Comparison of ENCODE assay signal across 8 mouse cellular contexts in the genomic region with DNA sequence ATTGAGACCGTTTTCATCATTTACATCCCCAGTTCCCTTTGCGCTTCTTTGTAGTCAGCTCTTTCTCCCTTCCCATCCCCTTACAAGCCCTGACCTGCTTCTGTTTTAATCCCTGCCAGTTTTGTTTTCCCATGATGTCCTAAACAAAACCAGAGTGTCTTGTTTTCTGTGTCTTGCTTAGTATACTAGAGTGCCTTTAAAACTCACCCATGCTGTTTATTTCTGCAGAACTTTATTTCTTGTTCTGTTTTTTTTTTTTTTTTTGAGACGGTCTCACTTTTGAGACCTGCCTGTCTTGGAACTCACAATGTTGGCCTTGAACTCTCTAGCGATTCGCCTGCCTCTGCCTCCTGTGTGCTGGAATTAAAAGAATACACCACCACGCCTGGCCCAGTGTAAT. TPM values are rescaled to one million over a fixed set of nuclear protein-coding genes. Genes with fewer than 3 reads are reported as not detected.
DNase-seq lines count a peak whose midpoint lies in the region; ATAC-seq and TF ChIP-seq lines count a peak whose summit lies in the region.

No protein-coding gene starts in this region.

- intact Hi-C loops in heart, adult 2 months (cut with DNase I), result loop anchor here (1.0 to 5.0 kb wide), 2 partner anchors 45 to 198 kb away; partner anchors contain the start of genes Mob1b and Rufy3

- in situ Hi-C loops in CH12.LX (cut with MboI; ENCODE audit: low pct_ligation_motif_present, low pct_unique_long_range_greater_than_20kb, low sequenced_read_pairs), result no loop called here

- H3K36me3 ChIP-seq in heart, adult 2 months (ENCODE audit: control insufficient read depth, insufficient read depth, low read length), result 0 out of 2 replicates have a peak, but pooled peaks cover 2% of the 10 kb centered on the region
- H3K36me3 ChIP-seq in CH12.LX (replicated peaks in 1 of 2; ENCODE audit: control insufficient read depth in 1 of 2, insufficient read depth in 1 of 2, low read length in 1 of 2), result peaks cover 5 to 21% of the 10 kb centered on the region in 2 experiments
- peaks cover 21% of the 10 kb centered on the region for H3K36me3 ChIP-seq in forebrain, embryonic 12.5 days (replicated peaks)
- peaks cover 21% of the 10 kb centered on the region for H3K36me3 ChIP-seq in liver, embryonic 14.5 days (replicated peaks; ENCODE audit: control insufficient read depth, insufficient read depth, low read depth)

- no peak for TF ChIP-seq CTCF in heart, adult 2 months (IDR thresholded peaks at IDR 0.05)
- TF ChIP-seq CTCF in CH12.LX (conservative IDR thresholded peaks at IDR 0.05 in 1 of 2, IDR thresholded peaks at IDR 0.05 in 1 of 2; ENCODE audit: low read depth in 2 of 2, low read length in 2 of 2), result no peak
- no peak for TF ChIP-seq CTCF in liver, embryonic 14.5 days (IDR thresholded peaks at IDR 0.05; ENCODE audit: low read depth)

- peak overlapping the region; percentile 79 for H3K4me2 ChIP-seq in CH12.LX (ENCODE audit: insufficient read depth, low read depth, poor library complexity, severe bottlenecking)
- peak overlapping the region; percentile 55 for H3K4me2 ChIP-seq in forebrain, embryonic 12.5 days
- peak overlapping the region; percentile 91 for H3K4me2 ChIP-seq in liver, embryonic 14.5 days (ENCODE audit: low read depth)

- DNase-seq in heart, adult 2 months, result no peak
- DNase-seq in heart, adult 9 months (ENCODE audit: low spot score in 2 of 2), result no peak
- DNase-seq in CH12.LX (ENCODE audit: extremely low read depth) (no peak), MN1 (ENCODE audit: low spot score) (no peak)
- peak in 1 of 3 experiments; percentile 4 for DNase-seq in liver, embryonic 14.5 days (ENCODE audit: low read depth in 3 of 3, low spot score in 3 of 3)
- no peak for DNase-seq in layer of hippocampus, adult 8-10 months (ENCODE audit: low spot score in 2 of 2)

- peak overlapping the region; percentile 49; the same call in 1 of the 2 replicates for H3K27ac ChIP-seq in heart, adult 2 months
- peak overlapping the region; percentile 29; the same call in 1 of the 2 replicates for H3K27ac ChIP-seq in CH12.LX (ENCODE audit: insufficient read depth, low read depth)
- peak overlapping the region; percentile 96 for H3K27ac ChIP-seq in forebrain, embryonic 12.5 days
- H3K27ac ChIP-seq in liver, embryonic 14.5 days, result peak overlapping the region; percentile 90

- TF ChIP-seq RAD21 in CH12.LX (IDR thresholded peaks at IDR 0.05; ENCODE audit: low read depth, low read length), result no peak

- no peaks in the 10 kb centered on the region for H3K27me3 ChIP-seq in heart, adult 2 months (ENCODE audit: control insufficient read depth, insufficient read depth, low read length)
- no peaks in the 10 kb centered on the region for H3K27me3 ChIP-seq in CH12.LX (replicated peaks)
- no peaks in the 10 kb centered on the region for H3K27me3 ChIP-seq in forebrain, embryonic 12.5 days
- H3K27me3 ChIP-seq in liver, embryonic 14.5 days (ENCODE audit: control insufficient read depth, insufficient read depth, low read length), result no peaks in the 10 kb centered on the region

- H3K79me2 ChIP-seq in heart, adult 2 months (replicated peaks; ENCODE audit: control insufficient read depth, insufficient read depth, low read length), result no peaks in the 10 kb centered on the region
- H3K79me2 ChIP-seq in CH12.LX (replicated peaks; ENCODE audit: control insufficient read depth, extremely low read depth, insufficient read depth, poor library complexity, severe bottlenecking), result no peaks in the 10 kb centered on the region; the same call in 1 of the 2 replicates

- 20% methylated on average over 6 of the region's 6 CpGs for WGBS in heart, adult 2 months
- 13% methylated on average over 6 of the region's 6 CpGs for WGBS in forebrain, embryonic 12.5 days
- 4% methylated on average over 6 of the region's 6 CpGs for WGBS in liver, embryonic 14.5 days (ENCODE audit: insufficient replicate concordance)

- peak overlapping the region; percentile 80 for H3K9ac ChIP-seq in heart, adult 2 months (ENCODE audit: low read depth, low read length)
- H3K9ac ChIP-seq in CH12.LX (ENCODE audit: insufficient read depth, low read depth), result peak overlapping the region; percentile 75
- peak overlapping the region; percentile 80 for H3K9ac ChIP-seq in forebrain, embryonic 12.5 days
- H3K9ac ChIP-seq in liver, embryonic 14.5 days (replicated peaks), result peak overlapping the region; percentile 97

- dilution Hi-C loops in CH12.LX (cut with MboI; ENCODE audit: extremely low pct_ligation_motif_present, extremely low pct_unique_long_range_greater_than_20kb, low sequenced_read_pairs), result no loop called here

- no peak for TF ChIP-seq POLR2A in heart, adult 2 months (IDR thresholded peaks at IDR 0.05; ENCODE audit: insufficient read depth, low read depth, low read length)
- TF ChIP-seq POLR2A in CH12.LX (IDR thresholded peaks at IDR 0.05; ENCODE audit: low read depth, low read length), result no peak

- peak; percentile 0; the same call in 1 of the 2 replicates for ATAC-seq in forebrain, embryonic 12.5 days (ENCODE audit: low FRiP score)
- no peak for ATAC-seq in liver, embryonic 14.5 days (ENCODE audit: insufficient read depth)
- ATAC-seq in erythroid progenitor cell, adult 5-6 weeks (replicated peaks; ENCODE audit: low FRiP score, poor library complexity, severe bottlenecking), result no peak

- no peaks in the 10 kb centered on the region for H3K9me3 ChIP-seq in CH12.LX (replicated peaks; ENCODE audit: low read length)
- H3K9me3 ChIP-seq in forebrain, embryonic 12.5 days, result no peaks in the 10 kb centered on the region
- H3K9me3 ChIP-seq in liver, embryonic 14.5 days (ENCODE audit: control insufficient read depth, low read length), result no peaks in the 10 kb centered on the region

- H3K4me1 ChIP-seq in heart, adult 2 months (ENCODE audit: control insufficient read depth, insufficient read depth, low read length), result no peaks in the 10 kb centered on the region; the same call in 1 of the 2 replicates
- H3K4me1 ChIP-seq in CH12.LX (ENCODE audit: control insufficient read depth in 1 of 2, insufficient read depth in 2 of 2), result peaks cover 2 to 27% of the 10 kb centered on the region in 2 experiments; a peak in 3 of 4 replicates
- peaks cover 22% of the 10 kb centered on the region for H3K4me1 ChIP-seq in forebrain, embryonic 12.5 days
- H3K4me1 ChIP-seq in liver, embryonic 14.5 days (replicated peaks; ENCODE audit: control insufficient read depth in 2 of 2, insufficient read depth in 2 of 2, low read length in 1 of 2), result peaks cover 30 to 33% of the 10 kb centered on the region in 2 experiments

- H3K4me3 ChIP-seq in heart, adult 2 months, result peak overlapping the region; percentile 66
- peak overlapping the region; percentile 81 to 96 (median 91) for H3K4me3 ChIP-seq in CH12.LX (replicated peaks in 1 of 3; ENCODE audit: low read depth in 2 of 3, low read length in 2 of 3, poor library complexity in 1 of 3)
- peak overlapping the region; percentile 75 for H3K4me3 ChIP-seq in forebrain, embryonic 12.5 days (replicated peaks)
- peak overlapping the region; percentile 78 to 97 for H3K4me3 ChIP-seq in liver, embryonic 14.5 days (ENCODE audit: insufficient read depth in 1 of 2, low read depth in 2 of 2, low read length in 2 of 2)

- TF ChIP-seq EP300 in heart, adult 2 months (IDR thresholded peaks at IDR 0.05; ENCODE audit: insufficient read depth, low read depth, low read length), result no peak
- no peak for TF ChIP-seq EP300 in CH12.LX (IDR thresholded peaks at IDR 0.05; ENCODE audit: low read length)
- TF ChIP-seq EP300 in liver, embryonic 14.5 days (IDR thresholded peaks at IDR 0.05; ENCODE audit: low read depth), result no peak

TF ChIP-seq in CH12.LX, 34 proteins besides CTCF, POLR2A, EP300 and RAD21 (continues in another document):
- no peak for TF ChIP-seq MAFK (IDR thresholded peaks at IDR 0.05; ENCODE audit: insufficient replicate concordance, low read length)
- no peak for TF ChIP-seq IRF4 (IDR thresholded peaks at IDR 0.05; ENCODE audit: low read depth, low read length)
- TF ChIP-seq USF2 (conservative IDR thresholded peaks at IDR 0.05; ENCODE audit: low read depth, low read length), result no peak
- no peak for TF ChIP-seq UBTF (IDR thresholded peaks at IDR 0.05; ENCODE audit: low read depth, low read length)
- TF ChIP-seq JUND (conservative IDR thresholded peaks at IDR 0.05; ENCODE audit: low read depth, low read length), result no peak
- TF ChIP-seq ELF1 (IDR thresholded peaks at IDR 0.05; ENCODE audit: low read depth, low read length), result no peak
- TF ChIP-seq SIN3A (IDR thresholded peaks at IDR 0.05; ENCODE audit: low read length), result no peak
- TF ChIP-seq MEF2A (IDR thresholded peaks at IDR 0.05; ENCODE audit: borderline replicate concordance, low read depth, low read length), result no peak
- TF ChIP-seq PAX5 (IDR thresholded peaks at IDR 0.05; ENCODE audit: low read length), result no peak
- no peak for TF ChIP-seq HCFC1 (IDR thresholded peaks at IDR 0.05; ENCODE audit: low read depth, low read length)
- no peak for TF ChIP-seq JUN (IDR thresholded peaks at IDR 0.05; ENCODE audit: insufficient read depth, low read depth, low read length)

RNA-seq across cellular contexts. Expression of gene Dck, which starts 0.8 kb away (rescaled TPM):
- total RNA-seq in heart, adult 2 months (2021), result 1 to 10 TPM; 2.3 to 2.5 TPM
- polyA plus RNA-seq in heart, adult 2 months (2012; rRNA removed), result 1.6 and 3.0 TPM in 2 replicates
- 13.7 and 15.4 TPM in 2 replicates for total RNA-seq in CH12.LX (2012; rRNA removed)
- 31.2 and 33.9 TPM in 2 replicates for total RNA-seq in CH12.LX (2014; rRNA removed)
- polyA plus RNA-seq in CH12.LX (2012; ENCODE audit: insufficient read length, low read depth), result 20.9 and 25.5 TPM in 2 replicates
- polyA plus RNA-seq in forebrain, embryonic 12.5 days (2016; fragmentation: Nextera tagmentation; extraction: Ambion mirVana), result 139 and 151 TPM in 2 replicates
- 29.9 and 38.0 TPM in 2 replicates for polyA plus RNA-seq in liver, embryonic 14.5 days (2012; rRNA removed)
- polyA plus RNA-seq in liver, embryonic 14.5 days (2014; fragmentation: Nextera tagmentation; extraction: Ambion mirVana), result 99.8 and 113 TPM in 2 replicates
- 222 and 280 TPM in 2 replicates for total RNA-seq in erythroid progenitor cell, adult 5-6 weeks (2015; ENCODE audit: low replicate concordance)
- 190 and 208 TPM in 2 replicates for total RNA-seq in erythroid progenitor cell, adult 5-6 weeks (2017; ENCODE audit: low replicate concordance)
- 10 to 100 TPM; 12.1 to 14.0 (median 12.9) TPM for total RNA-seq in layer of hippocampus, adult 8-10 months (2022)

RNA-seq across cellular contexts. Expression of gene Mob1b, which starts 44.9 kb away (rescaled TPM):
- total RNA-seq in heart, adult 2 months (2021), result 10 to 100 TPM; 18.1 to 23.0 TPM
- polyA plus RNA-seq in heart, adult 2 months (2012; rRNA removed), result 4.6 and 11.9 TPM in 2 replicates
- total RNA-seq in CH12.LX (2012; rRNA removed) (7.0 and 7.6 TPM in 2 replicates), CH12.LX (2014; rRNA removed) (11.9 and 13.0 TPM in 2 replicates)
- 9.0 and 10.5 TPM in 2 replicates for polyA plus RNA-seq in CH12.LX (2012; ENCODE audit: insufficient read length, low read depth)
- polyA plus RNA-seq in forebrain, embryonic 12.5 days (2016; fragmentation: Nextera tagmentation; extraction: Ambion mirVana), result 18.2 and 22.4 TPM in 2 replicates
- polyA plus RNA-seq in liver, embryonic 14.5 days (2012; rRNA removed), result 4.6 and 6.6 TPM in 2 replicates
- polyA plus RNA-seq in liver, embryonic 14.5 days (2014; fragmentation: Nextera tagmentation; extraction: Ambion mirVana), result 9.4 and 9.6 TPM in 2 replicates
- 28.1 and 57.8 TPM in 2 replicates for total RNA-seq in erythroid progenitor cell, adult 5-6 weeks (2015; ENCODE audit: low replicate concordance)
- total RNA-seq in erythroid progenitor cell, adult 5-6 weeks (2017; ENCODE audit: low replicate concordance), result 19.1 and 28.9 TPM in 2 replicates
- total RNA-seq in layer of hippocampus, adult 8-10 months (2022), result 10 to 100 TPM; 23.3 to 32.6 (median 26.6) TPM

Comparison
In these comparisons a context has a peak if more than half of its experiments do, and no peak if none do; other contexts are left out.
1. H3K27ac ChIP-seq: peak in every context shown above with its lines; median percentile 96 in forebrain, embryonic 12.5 days; 90 in liver, embryonic 14.5 days; 49 in heart, adult 2 months; 29 in CH12.LX.
2. RNA of gene Dck, which starts 0.8 kb away (total RNA-seq): 190 to 280 TPM in erythroid progenitor cell, adult 5-6 weeks; 13.7 to 33.9 TPM in CH12.LX, 12.1 to 14.0 TPM in layer of hippocampus, adult 8-10 months and 2.3 to 2.5 TPM in heart, adult 2 months; every median in the first group is over 4 times any median in the second.
3. Peak in every context shown above with its lines, with median percentiles within 50 percentile points of each other: H3K4me3 ChIP-seq, H3K9ac ChIP-seq and H3K4me2 ChIP-seq.